Mouse (Mus musculus) E14TG2a.4 (cell line): ENCODE data around the gene Lrrk1.

Experiments used
- CTCF ChIP-seq: conservative IDR thresholded peaks from 2 replicates; pipeline ENCODE4 v1.5.1; 2014; ENCODE audit warnings: low read length
- POU5F1 ChIP-seq: IDR thresholded peaks from 2 replicates; pipeline ENCODE4 v1.6.1; 2014; ENCODE audit warnings: low read length, borderline replicate concordance

- TF ChIP-seq CTCF (no peak), POU5F1 (no peak)
Observed at GRCm38 (mm10) chr7:66233141-66233946, 154.8 kb downstream of the Lrrk1 start.
